Mouse (Mus musculus): ENCODE data around the gene Sept10. TPM values are rescaled to one million over a fixed set of nuclear protein-coding genes. Genes with fewer than 3 reads are reported as not detected.

Gene Sept10
- polyA plus RNA-seq, 1 experiment from 2014 or later: 39.1 TPM

DNA sequence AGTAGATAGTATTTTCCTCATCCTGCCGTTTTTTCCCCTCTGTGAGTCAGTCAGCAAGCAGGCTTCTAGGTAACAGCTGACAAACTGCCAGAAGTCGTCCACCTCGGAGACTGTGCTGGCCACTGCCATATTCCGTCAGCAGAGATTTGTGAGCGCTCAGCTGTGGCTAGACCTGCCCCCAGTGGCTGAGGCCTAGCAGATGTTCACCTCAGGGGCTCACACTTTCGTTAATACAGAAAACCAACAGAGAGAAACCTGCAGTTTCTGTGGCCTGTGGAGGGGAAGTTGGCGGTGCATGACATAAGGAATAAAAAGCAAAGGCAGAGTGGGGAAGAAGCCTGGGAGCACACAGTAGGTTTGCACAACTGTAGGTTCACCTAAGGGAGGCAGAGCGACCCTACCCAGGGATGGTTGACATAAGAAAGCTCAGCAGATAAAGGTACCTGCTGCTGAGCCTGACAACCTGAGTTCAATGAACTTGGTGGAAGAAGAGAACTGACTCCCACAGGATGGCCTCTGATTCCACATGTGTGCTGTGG, 32.0 kb upstream of the Sept10 start:
- 77% methylated on average over 8 of the region's 8 CpGs for WGBS
- H3K27ac ChIP-seq (replicated peaks): no peak overlapping the region
- no peaks in the 10 kb centered on the region for H3K9me3 ChIP-seq (replicated peaks)
- no peak overlapping the region for H3K9ac ChIP-seq
- H3K4me1 ChIP-seq: no peaks in the 10 kb centered on the region
- no peak overlapping the region for H3K4me2 ChIP-seq (replicated peaks)
- ATAC-seq (ENCODE audit: insufficient number of reproducible peaks, low FRiP score, low TSS enrichment, low read depth): no peak
- no peak overlapping the region for H3K4me3 ChIP-seq (replicated peaks)
- no peaks in the 10 kb centered on the region for H3K27me3 ChIP-seq
- H3K36me3 ChIP-seq: no peaks in the 10 kb centered on the region

DNA sequence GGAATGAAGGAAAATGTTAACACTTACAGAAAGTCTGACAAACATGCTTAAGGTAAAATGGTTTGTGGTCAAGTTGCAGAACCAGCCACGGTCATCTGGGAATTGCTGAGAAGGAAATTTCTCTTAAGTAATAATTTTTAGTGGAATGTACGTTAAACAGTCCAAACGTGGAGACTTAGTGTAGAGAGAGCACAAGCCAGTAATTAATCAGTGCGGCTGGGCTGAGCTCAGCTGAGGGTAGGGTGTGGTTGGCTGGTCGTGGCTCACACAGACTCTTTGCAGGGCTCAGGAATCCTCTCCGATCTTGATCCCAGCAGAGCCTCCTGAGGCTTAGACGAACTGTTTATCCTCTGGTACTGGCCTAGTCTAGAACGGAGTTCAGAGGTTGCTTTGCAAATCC, 30.7 kb upstream of the Sept10 start:
- no peak overlapping the region for H3K4me2 ChIP-seq (replicated peaks)
- ATAC-seq (ENCODE audit: insufficient number of reproducible peaks, low FRiP score, low TSS enrichment, low read depth): no peak
- no peaks in the 10 kb centered on the region for H3K9me3 ChIP-seq (replicated peaks)
- no peaks in the 10 kb centered on the region for H3K27me3 ChIP-seq
- H3K9ac ChIP-seq: no peak overlapping the region
- H3K4me3 ChIP-seq (replicated peaks): no peak overlapping the region
- H3K36me3 ChIP-seq: no peaks in the 10 kb centered on the region
- H3K27ac ChIP-seq (replicated peaks): no peak overlapping the region
- H3K4me1 ChIP-seq: no peaks in the 10 kb centered on the region
- 46% methylated on average over 8 of the region's 8 CpGs for WGBS

DNA sequence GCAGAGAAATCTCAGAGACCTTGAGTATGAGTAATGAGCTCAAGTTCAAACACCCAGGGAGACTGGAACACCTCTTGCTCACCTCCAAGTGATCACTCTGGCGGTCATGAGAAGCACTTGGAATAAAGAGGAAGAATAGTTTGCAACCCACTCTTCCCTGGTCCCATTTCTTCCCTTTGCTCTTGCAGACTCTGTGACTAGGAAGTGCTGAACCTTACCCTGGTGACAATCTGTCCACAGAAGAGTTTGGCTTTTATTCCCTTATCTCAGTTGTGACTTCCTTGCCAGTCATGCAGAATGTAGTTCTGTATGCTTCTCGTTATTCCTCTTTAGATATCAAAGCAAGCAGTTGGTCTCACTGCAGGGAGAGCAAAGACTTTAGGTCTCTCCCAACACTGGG, 30.3 kb upstream of the Sept10 start:
- H3K9me3 ChIP-seq (replicated peaks): no peaks in the 10 kb centered on the region
- H3K4me1 ChIP-seq: no peaks in the 10 kb centered on the region
- no peak overlapping the region for H3K9ac ChIP-seq
- H3K4me3 ChIP-seq (replicated peaks): no peak overlapping the region
- no peaks in the 10 kb centered on the region for H3K36me3 ChIP-seq
- no peak overlapping the region for H3K4me2 ChIP-seq (replicated peaks)
- 75% methylated on average over 2 of the region's 2 CpGs for WGBS
- ATAC-seq (ENCODE audit: insufficient number of reproducible peaks, low FRiP score, low TSS enrichment, low read depth): no peak
- no peak overlapping the region for H3K27ac ChIP-seq (replicated peaks)
- no peaks in the 10 kb centered on the region for H3K27me3 ChIP-seq

DNA sequence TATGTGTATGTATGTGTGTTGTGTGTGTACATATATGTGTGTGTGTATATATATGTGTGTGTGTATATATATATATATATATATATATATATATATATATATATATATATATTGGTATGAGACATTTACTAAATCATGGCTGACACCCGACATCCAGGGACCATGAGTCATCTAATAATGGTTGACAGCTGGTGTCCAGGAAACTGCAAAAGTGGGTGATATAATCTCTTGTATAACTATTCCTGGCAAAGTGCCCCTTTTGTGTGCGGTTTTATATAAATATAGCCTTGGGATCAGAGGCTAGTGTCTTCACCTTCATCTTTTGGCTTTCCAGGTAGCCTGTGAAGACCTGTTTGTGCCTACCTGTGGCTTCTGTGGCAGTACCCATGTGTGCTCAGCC, 29.0 kb upstream of the Sept10 start:
- no peak for ATAC-seq (ENCODE audit: insufficient number of reproducible peaks, low FRiP score, low TSS enrichment, low read depth)
- H3K9me3 ChIP-seq (replicated peaks): no peaks in the 10 kb centered on the region
- no peaks in the 10 kb centered on the region for H3K27me3 ChIP-seq
- H3K4me2 ChIP-seq (replicated peaks): no peak overlapping the region
- no peaks in the 10 kb centered on the region for H3K36me3 ChIP-seq
- no peaks in the 10 kb centered on the region for H3K4me1 ChIP-seq
- no peak overlapping the region for H3K27ac ChIP-seq (replicated peaks)
- H3K4me3 ChIP-seq (replicated peaks): no peak overlapping the region
- no peak overlapping the region for H3K9ac ChIP-seq
- WGBS: 62% methylated on average over 2 of the region's 2 CpGs

DNA sequence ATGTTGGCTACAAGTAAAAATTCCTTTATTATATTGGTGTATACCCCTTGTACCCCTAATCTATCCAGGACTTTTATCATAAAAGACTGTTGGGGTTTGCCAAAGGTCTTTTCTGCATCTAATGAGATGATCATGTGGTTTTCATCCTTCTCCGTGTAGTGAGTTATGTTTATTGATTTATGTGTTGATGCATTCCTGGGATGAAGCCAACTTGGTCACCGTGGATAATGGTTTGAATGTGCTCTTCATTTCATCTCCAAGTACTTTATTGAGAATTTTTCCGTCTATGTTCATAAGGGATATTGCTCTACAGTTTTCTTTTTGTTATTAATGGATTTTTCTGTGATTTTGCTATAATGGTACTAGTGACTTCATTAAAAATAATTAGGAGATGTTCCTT, 27.9 kb upstream of the Sept10 start:
- Histone ChIP-seq H3K27ac (replicated peaks) (no peak overlapping the region), H3K36me3 (no peaks in the 10 kb centered on the region), H3K9me3 (replicated peaks) (no peaks in the 10 kb centered on the region), H3K9ac (no peak overlapping the region), H3K4me2 (replicated peaks) (no peak overlapping the region), H3K4me3 (replicated peaks) (no peak overlapping the region), H3K4me1 (no peaks in the 10 kb centered on the region), H3K27me3 (no peaks in the 10 kb centered on the region)
- 44% methylated on average over 3 of the region's 3 CpGs for WGBS
- ATAC-seq (ENCODE audit: insufficient number of reproducible peaks, low FRiP score, low TSS enrichment, low read depth): no peak

DNA sequence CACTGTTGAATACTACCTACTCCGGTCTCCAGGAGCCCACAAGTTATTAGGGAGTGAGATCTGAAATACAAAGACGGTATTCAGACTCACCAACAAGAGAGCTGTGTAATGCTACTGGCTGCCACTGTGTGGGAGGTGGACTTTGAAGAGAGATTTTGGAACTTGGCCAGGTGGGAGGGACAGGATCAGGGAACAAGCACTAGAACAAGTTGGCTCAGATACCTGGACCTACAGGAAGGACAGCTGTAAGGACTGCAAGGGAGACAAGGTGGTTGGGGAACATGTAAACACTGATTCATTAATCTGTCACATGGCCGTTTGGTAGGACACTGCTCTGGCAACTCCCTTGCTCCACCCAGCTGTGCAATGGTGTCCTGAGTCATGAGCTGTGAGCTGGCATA, 19.5 kb upstream of the Sept10 start:
- WGBS: 42% methylated on average over 3 of the region's 3 CpGs
- peak; percentile 73 for ATAC-seq (ENCODE audit: insufficient number of reproducible peaks, low FRiP score, low TSS enrichment, low read depth)
- no peak overlapping the region for H3K4me3 ChIP-seq (replicated peaks)

DNA sequence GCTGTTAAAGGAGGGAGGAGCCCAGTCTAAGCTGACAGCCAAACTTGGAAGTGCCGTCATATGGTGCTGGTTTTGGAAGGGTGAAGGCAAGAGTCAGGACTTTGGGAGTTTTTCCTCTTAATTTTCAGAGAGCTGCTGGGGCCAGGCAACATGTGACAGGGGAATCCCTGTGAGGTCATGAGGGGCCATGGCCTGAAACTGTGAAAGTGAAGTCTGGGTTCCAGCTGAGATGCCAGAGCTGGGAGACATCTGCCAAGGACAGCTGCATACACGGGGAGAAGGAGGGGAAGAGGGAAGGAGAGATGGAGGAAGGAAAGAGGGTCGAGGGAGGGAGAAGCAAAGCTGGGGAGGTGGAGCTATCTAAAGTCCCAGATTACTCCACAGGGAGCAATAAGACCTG, 16.1 kb upstream of the Sept10 start:
- H3K36me3 ChIP-seq: no peaks in the 10 kb centered on the region
- H3K9ac ChIP-seq: no peak overlapping the region
- H3K4me3 ChIP-seq (replicated peaks): no peak overlapping the region
- H3K4me2 ChIP-seq (replicated peaks): no peak overlapping the region
- H3K4me1 ChIP-seq: peaks cover 9% of the 10 kb centered on the region
- H3K9me3 ChIP-seq (replicated peaks): no peaks in the 10 kb centered on the region
- H3K27me3 ChIP-seq: no peaks in the 10 kb centered on the region
- no peak for ATAC-seq (ENCODE audit: insufficient number of reproducible peaks, low FRiP score, low TSS enrichment, low read depth)
- 25% methylated on average over 3 of the region's 3 CpGs for WGBS
- no peak overlapping the region for H3K27ac ChIP-seq (replicated peaks)

More for the DNA sequence above, 19.5 kb upstream of the Sept10 start:
- Histone ChIP-seq H3K4me1 (peaks cover 12% of the 10 kb centered on the region), H3K9me3 (replicated peaks) (no peaks in the 10 kb centered on the region), H3K9ac (no peak overlapping the region), H3K27me3 (no peaks in the 10 kb centered on the region), H3K4me2 (replicated peaks) (no peak overlapping the region), H3K27ac (replicated peaks) (peak overlapping the region; percentile 74), H3K36me3 (no peaks in the 10 kb centered on the region)

DNA sequence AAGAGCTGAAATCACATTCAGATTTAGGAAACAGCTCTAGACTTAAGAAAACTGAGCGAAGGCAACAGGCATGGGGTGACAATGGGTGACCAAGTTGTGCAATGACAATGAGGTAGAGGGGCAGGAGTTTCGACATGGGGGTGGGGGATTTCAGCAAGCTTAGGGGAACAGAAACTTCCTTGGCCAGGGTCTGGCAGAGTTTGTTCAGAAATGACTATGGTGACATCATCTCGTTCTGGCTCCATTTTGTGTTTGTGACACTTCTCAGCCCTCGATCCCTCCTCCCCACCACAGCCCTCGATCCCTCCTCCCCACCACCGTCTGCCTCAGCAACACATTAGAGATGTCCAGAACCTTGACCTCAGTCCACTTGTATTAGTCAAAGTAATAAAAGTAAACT, 14.8 kb upstream of the Sept10 start:
- no peaks in the 10 kb centered on the region for H3K9me3 ChIP-seq (replicated peaks)
- H3K4me2 ChIP-seq (replicated peaks): no peak overlapping the region
- no peaks in the 10 kb centered on the region for H3K36me3 ChIP-seq
- ATAC-seq (ENCODE audit: insufficient number of reproducible peaks, low FRiP score, low TSS enrichment, low read depth): no peak
- H3K27ac ChIP-seq (replicated peaks): no peak overlapping the region
- no peak overlapping the region for H3K4me3 ChIP-seq (replicated peaks)
- H3K9ac ChIP-seq: no peak overlapping the region
- WGBS: 80% methylated on average over 6 of the region's 6 CpGs
- H3K4me1 ChIP-seq: peaks cover 6% of the 10 kb centered on the region
- no peaks in the 10 kb centered on the region for H3K27me3 ChIP-seq

DNA sequence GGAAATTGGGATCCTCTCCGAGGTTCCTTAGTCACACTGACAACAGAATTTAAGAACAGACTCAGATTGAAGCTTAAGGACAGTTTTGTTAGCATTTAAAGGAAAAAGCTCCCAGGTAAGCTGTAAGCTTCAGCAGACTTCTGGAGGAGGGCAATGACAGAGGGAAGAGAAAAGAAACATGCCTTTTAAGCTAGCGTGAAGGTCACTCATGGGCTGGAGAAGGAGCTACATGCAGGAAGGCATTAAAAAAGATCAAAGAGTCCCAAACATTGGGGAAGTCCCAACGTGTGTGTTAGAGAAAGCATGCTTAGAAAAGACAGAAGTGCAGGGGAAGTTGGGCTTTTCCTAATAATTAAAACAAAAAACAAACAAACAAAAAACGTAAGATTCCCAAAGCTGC, 14.2 kb upstream of the Sept10 start:
- Histone ChIP-seq H3K4me1 (peaks cover 6% of the 10 kb centered on the region), H3K27ac (replicated peaks) (no peak overlapping the region), H3K4me2 (replicated peaks) (no peak overlapping the region), H3K9ac (no peak overlapping the region), H3K27me3 (no peaks in the 10 kb centered on the region), H3K36me3 (no peaks in the 10 kb centered on the region), H3K9me3 (replicated peaks) (no peaks in the 10 kb centered on the region), H3K4me3 (replicated peaks) (no peak overlapping the region)
- 45% methylated on average over 4 of the region's 4 CpGs for WGBS
- ATAC-seq (ENCODE audit: insufficient number of reproducible peaks, low FRiP score, low TSS enrichment, low read depth): no peak

DNA sequence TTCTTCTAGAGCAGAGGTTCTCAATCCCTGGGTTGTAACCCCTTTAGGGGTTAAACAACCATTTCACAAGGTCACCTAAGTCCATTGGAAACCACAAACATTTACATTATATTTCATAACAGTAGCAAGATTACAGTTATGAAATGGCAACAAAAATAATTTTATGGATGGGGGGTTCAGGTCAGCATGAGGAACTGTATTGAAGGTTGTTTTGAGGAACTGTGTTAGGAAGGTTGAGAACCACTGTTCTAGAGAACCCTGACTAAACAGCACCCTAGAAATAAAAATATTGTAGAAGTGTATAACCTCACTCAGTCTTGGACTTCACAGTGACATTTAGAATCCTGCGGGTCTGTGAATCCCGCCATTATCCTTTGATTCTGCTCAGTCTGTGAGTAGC, 13.6 kb upstream of the Sept10 start:
- ATAC-seq (ENCODE audit: insufficient number of reproducible peaks, low FRiP score, low TSS enrichment, low read depth): no peak
- Histone ChIP-seq H3K9me3 (replicated peaks) (no peaks in the 10 kb centered on the region), H3K9ac (no peak overlapping the region), H3K4me3 (replicated peaks) (no peak overlapping the region), H3K27ac (replicated peaks) (no peak overlapping the region), H3K4me2 (replicated peaks) (no peak overlapping the region), H3K36me3 (no peaks in the 10 kb centered on the region), H3K4me1 (peaks cover 6% of the 10 kb centered on the region), H3K27me3 (no peaks in the 10 kb centered on the region)
- WGBS: 93% methylated on average over 2 of the region's 2 CpGs

DNA sequence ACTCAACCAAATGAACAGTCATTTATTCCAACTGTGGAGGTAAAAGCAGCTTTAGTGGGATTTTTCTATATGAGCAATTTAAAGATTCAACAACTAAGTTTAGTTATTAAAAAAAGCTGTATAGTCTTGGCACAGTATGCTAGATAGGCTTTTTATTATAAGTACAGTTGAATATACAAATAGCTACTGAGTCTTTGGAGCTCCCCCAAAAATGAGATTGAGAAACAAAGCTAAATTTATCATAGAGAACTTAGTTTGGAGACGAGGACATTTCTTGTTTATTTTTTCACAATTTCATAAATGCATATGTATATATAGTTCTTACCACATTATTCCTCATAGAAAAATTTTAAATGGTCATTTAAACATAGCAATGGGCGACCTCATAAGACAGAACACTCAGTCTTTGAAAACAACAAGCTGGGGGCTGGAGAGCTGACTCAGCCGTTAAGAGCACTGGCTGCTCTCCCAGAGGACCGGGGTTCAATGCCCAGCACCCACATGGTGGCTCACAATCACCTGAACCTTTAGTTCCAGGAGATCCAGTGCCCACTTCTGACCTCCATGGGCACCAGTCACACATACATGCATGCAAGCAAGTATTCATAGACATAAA, 7.7 kb upstream of the Sept10 start:
- no peak overlapping the region for H3K4me3 ChIP-seq (replicated peaks)
- H3K4me2 ChIP-seq (replicated peaks): no peak overlapping the region
- H3K27ac ChIP-seq (replicated peaks): no peak overlapping the region
- no peaks in the 10 kb centered on the region for H3K9me3 ChIP-seq (replicated peaks)
- H3K9ac ChIP-seq: no peak overlapping the region
- H3K27me3 ChIP-seq: no peaks in the 10 kb centered on the region
- ATAC-seq (ENCODE audit: insufficient number of reproducible peaks, low FRiP score, low TSS enrichment, low read depth): no peak
- H3K36me3 ChIP-seq: no peaks in the 10 kb centered on the region
- H3K4me1 ChIP-seq: no peaks in the 10 kb centered on the region; the same call in 1 of the 2 replicates
- 62% methylated on average over 4 of the region's 4 CpGs for WGBS

DNA sequence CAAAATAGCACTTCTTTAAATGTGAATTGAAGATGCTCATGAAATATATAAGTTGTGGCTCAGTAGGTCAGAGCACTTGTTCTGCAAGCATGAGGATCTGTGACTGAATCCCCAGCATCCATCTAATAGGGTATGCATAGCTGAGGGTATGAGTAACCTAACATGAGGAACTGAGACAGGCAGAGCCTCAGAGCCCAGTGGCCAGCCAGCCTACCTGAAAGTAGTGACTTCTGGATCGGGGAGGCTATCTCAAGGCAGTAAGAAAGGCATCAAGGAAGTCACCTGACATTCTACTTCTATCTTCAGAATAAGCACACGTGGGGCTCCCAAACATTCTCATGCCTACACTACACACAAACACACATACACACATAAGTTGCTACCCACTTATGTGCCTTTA, 3.5 kb upstream of the Sept10 start:
- H3K4me2 ChIP-seq (replicated peaks): no peak overlapping the region
- no peak overlapping the region for H3K4me3 ChIP-seq (replicated peaks)

More for the DNA sequence above, 3.5 kb upstream of the Sept10 start:
- Histone ChIP-seq H3K9me3 (replicated peaks) (no peaks in the 10 kb centered on the region), H3K36me3 (no peaks in the 10 kb centered on the region), H3K27ac (replicated peaks) (no peak overlapping the region), H3K27me3 (no peaks in the 10 kb centered on the region), H3K4me1 (peaks cover 16% of the 10 kb centered on the region), H3K9ac (no peak overlapping the region)
- no peak for ATAC-seq (ENCODE audit: insufficient number of reproducible peaks, low FRiP score, low TSS enrichment, low read depth)
- 88% methylated on average over 2 of the region's 2 CpGs for WGBS

All from embryonic facial prominence, embryonic 15.5 days (tissue).